Mouse (Mus musculus) embryo, embryonic 10.5 days (tissue): ENCODE results near the gene Washc4.
A peak's percentile ranks its signal among the peaks of the same experiment; 100 is the strongest.

Experiments
- DNase-seq: peaks from one replicate; pipeline ENCODE4 v3.0.0-alpha.2; 2015; ENCODE audit warnings: low spot score

Washc4 gene

GRCm38 (mm10) chr10:83600650-83601049 is 57.1 kb downstream of the Washc4 start:
- DNase-seq = no peak

GRCm38 (mm10) chr10:83603956-83604564 is 60.5 kb downstream of the Washc4 start:
- no peak for DNase-seq

GRCm38 (mm10) chr10:83605637-83606183 is 62.2 kb downstream of the Washc4 start:
- peak; percentile 61 for DNase-seq

- DNase-seq = no peak
Observed at GRCm38 (mm10) chr10:83607111-83607510, 63.6 kb downstream of the Washc4 start.

DNA sequence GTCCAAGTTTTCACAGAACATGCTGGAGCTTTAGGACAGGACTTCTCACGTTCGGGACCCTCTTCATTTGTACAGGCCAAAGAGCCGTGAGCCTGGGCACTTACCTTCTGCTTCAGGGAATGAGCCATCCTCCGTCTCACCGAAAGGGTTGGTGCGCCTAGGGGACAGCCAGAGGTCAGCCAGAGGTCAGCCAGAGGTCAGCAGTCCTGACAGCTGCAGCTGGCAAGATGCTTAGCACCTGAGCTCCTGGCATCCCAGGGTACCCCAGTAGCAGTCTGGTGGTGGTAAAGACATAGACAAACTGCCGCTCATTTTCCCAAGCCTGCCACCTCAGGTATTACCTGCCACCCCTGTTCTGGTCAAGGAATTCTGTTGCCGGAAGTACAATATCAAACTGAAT is 65.0 kb downstream of the Washc4 start:
- DNase-seq = no peak

GRCm38 (mm10) chr10:83610518-83610917 is 67.0 kb downstream of the Washc4 start:
- no peak for DNase-seq

- DNase-seq = no peak
Observed at GRCm38 (mm10) chr10:83611863-83612262, 68.3 kb downstream of the Washc4 start.

DNA sequence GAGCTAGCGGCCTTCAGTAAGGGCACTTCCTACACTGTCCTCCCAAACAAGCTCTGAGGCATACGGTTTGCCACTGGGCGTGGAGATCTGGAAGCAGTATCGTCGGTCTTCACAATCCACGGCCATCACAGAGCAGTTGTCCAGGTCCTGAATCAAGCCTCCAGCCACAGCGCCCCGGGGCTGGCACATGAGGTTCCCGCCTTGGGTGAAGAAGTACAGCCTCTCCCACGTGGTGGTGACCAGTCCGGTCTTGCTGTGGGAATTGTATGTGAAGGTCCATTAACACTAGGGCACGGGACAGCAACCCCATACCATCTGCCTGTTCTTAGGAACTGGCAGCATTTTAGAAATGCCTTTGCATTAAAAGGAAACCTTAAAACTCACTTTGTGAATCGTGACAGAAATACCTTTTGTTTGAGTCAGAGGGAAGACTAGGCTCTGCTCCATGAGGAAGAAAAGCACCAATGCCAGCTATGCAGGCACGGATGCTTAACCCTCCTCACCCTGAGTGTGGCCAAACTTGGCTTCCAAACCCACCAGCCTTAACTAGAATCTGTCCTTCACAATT is 69.2 kb downstream of the Washc4 start:
- DNase-seq = no peak

DNA sequence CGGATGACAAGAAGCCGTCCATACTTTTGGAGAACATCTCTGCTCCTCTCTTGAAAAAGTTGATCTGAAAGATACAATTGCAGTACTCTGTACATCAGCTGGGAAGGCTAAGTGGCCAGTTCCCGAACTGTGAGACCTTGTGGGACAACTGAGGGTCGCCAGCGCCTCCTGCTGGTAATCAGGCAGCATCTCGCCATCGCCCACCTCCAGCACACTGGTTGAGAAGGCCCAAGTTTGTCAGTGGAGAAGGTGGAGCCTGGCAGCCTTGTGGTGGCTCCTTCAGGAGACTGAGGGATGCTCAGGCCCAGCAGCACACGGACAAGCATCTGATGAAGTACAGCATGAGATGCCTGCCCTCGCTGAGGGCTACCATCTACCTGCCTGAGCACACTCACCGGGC is 73.8 kb downstream of the Washc4 start:
- DNase-seq = peak; percentile 73

GRCm38 (mm10) chr10:83618819-83619440 is 75.4 kb downstream of the Washc4 start:
- no peak for DNase-seq

GRCm38 (mm10) chr10:83620350-83621055 is 77.0 kb downstream of the Washc4 start:
- DNase-seq = no peak

GRCm38 (mm10) chr10:83624065-83624464 is 80.5 kb downstream of the Washc4 start:
- no peak for DNase-seq

DNA sequence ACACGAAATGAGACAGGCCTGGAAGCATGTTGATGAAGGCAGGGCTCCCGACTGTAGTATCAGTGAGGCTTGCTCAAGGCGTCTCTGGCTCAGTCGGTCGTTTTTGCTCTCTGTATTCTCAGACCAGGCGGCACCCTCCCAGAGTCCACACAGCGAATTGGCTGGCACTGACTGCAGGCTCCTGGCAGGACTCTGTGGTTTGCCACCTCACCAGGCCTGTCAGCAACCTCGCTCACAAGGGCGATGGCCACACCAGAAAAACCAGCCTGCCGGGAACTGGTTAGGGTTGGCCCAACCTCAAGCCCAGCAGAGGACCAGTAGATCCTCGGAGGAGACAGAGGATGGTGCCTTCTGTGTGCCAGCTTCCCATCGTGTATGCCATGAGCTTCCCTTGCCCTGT is 81.3 kb downstream of the Washc4 start:
- DNase-seq = no peak

- DNase-seq = no peak
Observed at GRCm38 (mm10) chr10:83627113-83627687, 83.6 kb downstream of the Washc4 start.

GRCm38 (mm10) chr10:83628241-83628640 is 84.7 kb downstream of the Washc4 start:
- DNase-seq = no peak

GRCm38 (mm10) chr10:83629190-83629781 is 85.7 kb downstream of the Washc4 start:
- no peak for DNase-seq

- no peak for DNase-seq
Observed at GRCm38 (mm10) chr10:83629878-83630277, 86.3 kb downstream of the Washc4 start.

GRCm38 (mm10) chr10:83630899-83631298 is 87.3 kb downstream of the Washc4 start:
- no peak for DNase-seq

DNA sequence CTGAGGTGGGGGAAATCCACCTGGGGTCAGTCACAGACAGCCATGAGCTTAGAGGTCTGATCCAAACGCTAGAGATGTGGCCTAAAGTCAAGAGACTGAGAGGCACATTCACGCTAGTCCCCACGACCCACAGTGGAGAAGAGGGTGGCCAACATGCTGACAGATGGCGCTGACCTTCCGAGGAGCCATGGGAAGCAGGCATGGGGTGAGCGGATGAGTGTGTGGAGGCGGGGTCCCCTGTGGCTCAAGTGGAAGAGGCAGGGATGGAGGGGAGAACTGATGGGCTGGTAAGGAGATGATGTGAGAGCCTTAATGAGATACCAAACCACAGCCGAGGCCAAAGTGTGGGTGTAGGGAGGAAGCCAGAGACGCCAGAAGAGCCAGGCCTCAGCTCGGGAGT is 88.2 kb downstream of the Washc4 start:
- no peak for DNase-seq

GRCm38 (mm10) chr10:83632806-83633374 is 89.3 kb downstream of the Washc4 start:
- DNase-seq = no peak

DNA sequence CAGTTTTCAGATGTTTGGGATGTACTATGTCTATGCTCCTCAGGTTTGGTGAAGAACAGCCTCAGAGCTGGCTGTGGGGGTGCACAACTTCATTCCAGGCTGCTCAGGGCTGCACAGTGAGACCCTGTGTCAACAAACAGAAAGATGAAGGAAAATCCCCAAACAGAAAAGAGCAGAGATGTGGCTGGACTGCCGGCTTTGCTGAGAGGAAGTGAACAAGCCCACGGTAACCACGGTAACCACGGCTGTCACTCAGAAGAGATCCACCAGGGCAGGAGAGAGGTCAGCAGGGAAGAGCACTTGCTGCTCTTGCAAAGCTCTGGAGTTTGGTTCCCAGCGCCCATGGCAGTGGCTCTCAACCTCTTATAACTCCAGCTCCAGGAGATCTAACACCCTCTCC is 90.9 kb downstream of the Washc4 start:
- DNase-seq = peak; percentile 79

DNA sequence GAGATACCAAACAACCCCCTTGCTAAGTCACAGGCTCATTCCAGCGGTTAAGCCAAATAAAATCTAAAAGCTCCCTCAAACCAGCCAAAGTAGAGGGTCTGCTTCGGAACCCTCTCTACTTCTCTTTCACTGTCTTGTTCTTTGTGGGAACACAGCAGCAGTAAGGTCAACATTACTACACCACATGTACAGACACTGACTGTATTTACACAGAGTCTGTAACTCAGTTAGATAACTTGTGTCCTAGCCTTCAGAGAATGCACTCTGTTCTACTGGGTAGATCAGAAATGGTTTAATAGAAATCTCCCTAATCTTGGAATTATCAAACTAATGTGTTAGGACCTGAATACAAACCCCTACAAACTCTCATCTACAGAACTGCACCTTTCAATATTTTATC is 92.6 kb downstream of the Washc4 start:
- DNase-seq = no peak
